Mouse (Mus musculus): ENCODE data around the gene Crhr2.

The Crhr2 gene

DNA sequence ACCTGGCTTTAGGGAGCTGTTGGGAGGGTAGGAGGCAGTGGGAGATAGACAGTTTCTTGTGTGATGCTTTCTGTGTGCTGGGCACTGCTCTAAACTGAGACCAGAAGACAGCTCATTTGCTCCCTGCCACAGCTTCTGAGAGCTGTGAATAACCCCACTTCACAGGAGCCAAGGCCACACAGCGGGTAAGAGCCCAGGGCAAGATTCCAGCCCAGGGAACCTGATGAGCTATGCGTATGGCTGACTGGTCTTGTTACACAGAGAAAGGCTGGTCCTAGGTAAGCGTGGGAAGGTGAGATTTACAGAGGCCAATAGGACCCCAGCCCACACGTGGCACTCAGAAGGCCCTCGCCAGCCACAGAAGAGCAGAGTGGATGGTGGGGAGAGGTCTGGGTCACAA is 6.2 kb downstream of the Crhr2 start:
- intact Hi-C loops (cut with DNase I): no loop called here

DNA sequence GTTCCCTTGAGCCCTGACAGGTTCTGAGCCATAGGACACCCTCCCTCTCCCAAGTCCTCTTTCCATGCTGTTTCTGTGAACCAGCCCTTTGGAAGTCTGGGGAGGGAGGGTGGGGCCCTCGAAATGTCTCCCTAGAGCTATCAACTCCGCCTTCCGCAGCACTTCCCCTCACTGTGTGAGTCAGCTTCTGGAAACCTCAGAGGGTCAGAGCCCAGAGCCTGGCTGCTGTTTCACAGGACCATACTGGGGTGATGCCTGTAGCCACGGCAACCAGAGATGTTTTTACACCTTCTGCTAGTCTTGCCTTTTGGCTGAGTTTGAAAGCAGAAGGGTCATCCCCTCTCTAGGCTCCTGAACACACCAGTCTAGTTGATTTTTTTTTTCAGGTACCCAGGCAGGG is 9.8 kb downstream of the Crhr2 start:
- intact Hi-C loops (cut with DNase I): no loop called here

DNA sequence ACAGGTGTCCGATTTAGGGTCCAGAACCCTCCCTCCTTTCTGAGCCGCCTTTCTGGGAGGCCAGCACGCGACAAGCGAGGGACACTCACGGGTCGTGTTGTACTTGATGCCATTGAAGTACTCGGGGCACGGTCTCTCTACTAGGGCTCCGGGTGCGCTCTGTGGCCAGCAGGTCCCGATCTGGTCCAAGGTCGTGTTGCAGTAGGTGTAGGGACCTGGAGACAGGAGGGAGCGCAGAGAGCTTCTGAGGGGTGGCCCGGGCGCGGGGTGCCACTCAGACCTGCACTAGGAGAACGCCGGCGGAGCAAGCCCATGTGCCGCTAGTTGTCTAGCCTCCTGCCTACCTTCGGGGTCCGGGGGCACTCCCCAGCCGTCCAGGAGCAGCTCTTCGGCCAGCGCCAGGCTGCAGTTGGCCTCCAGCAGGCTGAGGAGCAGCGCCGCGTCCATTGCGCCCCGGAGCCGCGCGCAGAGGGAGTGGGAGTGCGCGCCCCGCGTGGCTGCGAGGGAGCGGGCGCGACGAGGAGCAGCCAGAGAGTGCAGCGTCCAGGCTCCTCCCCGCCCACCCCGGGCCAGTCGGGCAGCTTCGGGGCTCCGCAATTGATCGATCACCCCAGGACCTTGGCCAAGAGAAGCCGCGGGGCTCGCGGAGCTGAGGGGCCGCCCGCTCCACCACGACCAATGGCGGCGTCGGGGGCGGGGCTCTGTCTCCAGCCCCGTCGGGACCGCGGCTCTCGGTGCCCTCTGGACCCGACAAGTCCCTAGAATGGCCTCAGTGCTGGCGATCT is 15.3 kb downstream of the Crhr2 start:
- intact Hi-C loops (cut with DNase I): no loop called here

DNA sequence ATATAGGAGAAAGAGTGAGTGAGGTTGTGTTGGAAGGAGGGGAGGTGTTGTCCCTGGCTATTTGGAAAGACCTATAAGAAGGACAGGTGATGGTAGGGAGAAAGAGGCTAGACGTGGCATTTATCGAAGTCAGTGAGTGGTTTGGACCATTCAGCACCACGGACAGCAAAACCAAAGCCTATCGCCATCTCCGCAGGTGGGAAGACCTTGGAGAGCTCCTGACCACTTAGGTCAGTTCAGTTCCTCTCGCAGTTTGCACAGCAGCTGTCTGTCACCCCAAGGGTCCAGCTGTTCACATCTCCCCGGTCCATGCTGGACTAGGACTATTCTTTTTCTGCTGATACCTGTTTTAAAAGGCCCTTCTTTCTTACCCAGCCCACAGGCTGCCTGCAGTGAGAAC is 24.5 kb downstream of the Crhr2 start:
- intact Hi-C loops (cut with DNase I): no loop called here

DNA sequence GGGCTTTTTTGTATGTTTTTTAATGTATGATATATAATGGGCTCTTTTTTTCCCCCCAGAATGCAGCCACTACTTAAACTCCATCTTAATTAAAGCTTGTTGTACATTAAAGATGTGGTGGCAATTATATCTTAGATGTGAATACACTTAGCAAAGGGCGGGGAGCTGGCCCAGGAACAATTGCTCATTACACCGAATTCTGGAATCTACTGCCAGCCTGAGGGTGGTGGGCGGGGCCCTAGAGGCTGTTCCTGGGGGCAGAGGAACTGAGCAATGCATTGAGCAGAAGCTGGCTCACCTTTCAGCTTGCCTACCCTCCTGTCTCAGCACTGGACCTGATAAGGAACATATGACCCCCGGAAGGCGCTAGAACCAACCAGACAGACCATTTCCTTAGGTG is 34.2 kb downstream of the Crhr2 start:
- intact Hi-C loops (cut with DNase I): no loop called here

DNA sequence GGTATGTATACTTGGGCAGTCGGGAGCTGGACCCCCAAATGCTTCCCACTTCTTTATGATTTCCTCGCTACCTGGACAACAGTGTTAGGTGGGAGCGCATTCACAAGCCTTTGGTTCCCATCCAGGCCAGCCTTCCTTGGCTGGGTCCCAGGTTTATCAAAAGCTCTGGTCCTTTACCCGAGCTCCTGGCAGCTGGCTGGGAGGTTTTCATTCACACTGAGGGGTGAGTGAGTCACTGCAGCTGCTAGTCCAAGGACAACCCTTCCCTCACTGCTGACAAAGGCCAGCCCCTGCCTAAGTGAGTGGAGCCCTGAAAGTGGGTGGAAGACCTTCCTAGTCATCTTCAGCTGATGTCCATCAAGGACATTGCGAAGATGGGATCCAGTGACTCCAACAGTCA is 34.8 kb downstream of the Crhr2 start:
- intact Hi-C loops (cut with DNase I): no loop called here

DNA sequence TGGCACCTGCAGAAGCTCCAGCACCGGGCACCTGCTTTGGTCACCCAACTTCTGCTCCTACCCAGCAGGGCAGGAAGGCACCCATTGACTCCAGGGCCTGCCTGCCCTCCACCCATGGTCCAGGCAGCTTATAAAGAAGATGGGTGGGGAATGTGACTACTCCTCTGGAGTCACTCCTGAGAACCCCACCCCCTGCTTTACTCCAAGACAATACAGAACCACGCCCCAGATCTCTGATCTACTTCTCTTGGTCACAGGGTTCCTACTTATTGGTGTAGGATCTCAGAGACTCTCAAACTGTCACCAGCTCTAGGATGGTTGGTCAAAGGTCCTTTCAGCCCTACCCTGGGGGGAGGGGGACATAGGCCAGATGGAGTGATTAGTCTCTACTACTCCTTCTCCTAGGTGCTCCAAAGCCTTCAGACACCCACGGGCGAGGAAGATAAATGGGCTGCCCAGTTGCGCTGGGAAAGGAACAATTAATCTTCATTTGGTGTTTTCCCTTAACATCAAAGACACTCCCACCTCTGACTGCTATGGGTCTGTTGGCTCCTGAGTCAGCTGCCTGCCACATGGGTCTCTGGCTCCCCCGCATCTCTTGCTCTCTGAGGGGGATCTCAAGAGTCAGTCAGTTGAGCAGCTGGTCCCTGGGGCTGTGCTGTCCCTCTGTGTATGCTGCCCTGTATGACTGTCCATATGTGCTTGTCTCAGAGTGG is 39.2 kb downstream of the Crhr2 start:
- intact Hi-C loops (cut with DNase I): loop anchor here (5.0 kb wide), 1 partner anchor 74 kb away; no protein-coding TSS in a partner anchor

DNA sequence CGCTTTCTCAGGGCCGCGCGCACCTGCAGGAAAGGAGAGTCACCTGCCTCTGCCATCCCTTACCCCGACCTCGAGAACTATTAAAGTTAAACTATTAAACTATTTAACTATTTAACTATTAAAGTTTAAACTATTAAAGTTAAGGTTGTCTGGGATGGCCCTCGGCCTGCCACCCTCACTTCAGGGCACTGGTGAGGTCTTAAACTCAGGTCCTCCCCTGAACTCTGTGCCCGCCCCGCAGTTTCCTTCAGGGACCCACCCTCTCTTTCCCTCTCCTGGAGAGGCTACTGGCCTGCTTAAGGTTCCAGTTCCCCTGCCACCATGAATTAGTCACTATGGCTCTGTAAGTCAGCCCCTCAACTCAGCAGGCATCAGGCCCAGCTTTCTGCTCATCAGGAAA is 41.4 kb downstream of the Crhr2 start:
- intact Hi-C loops (cut with DNase I): loop anchor here (5.0 kb wide), 1 partner anchor 76 kb away; no protein-coding TSS in a partner anchor

DNA sequence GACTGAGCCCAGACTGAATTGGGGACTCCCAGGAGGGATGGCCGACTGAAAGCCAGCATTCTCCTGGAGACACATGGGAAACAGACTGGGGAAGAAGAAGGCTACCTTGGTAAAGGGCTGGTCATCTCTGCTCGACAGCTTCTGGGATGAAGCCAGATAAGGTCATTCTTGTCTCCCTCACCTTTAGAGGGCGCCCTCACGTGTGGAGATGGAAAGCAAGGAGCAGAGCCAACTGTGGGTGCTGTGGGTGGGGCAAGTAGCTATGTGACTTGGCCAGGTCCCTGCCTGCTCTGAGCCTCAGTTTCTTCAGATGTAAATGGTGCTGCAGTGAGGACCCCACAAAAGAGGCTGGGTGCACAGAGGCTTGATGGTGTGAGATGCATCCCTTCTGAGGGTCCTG is 42.2 kb downstream of the Crhr2 start:
- intact Hi-C loops (cut with DNase I): loop anchor here (5.0 kb wide), 1 partner anchor 77 kb away; no protein-coding TSS in a partner anchor

DNA sequence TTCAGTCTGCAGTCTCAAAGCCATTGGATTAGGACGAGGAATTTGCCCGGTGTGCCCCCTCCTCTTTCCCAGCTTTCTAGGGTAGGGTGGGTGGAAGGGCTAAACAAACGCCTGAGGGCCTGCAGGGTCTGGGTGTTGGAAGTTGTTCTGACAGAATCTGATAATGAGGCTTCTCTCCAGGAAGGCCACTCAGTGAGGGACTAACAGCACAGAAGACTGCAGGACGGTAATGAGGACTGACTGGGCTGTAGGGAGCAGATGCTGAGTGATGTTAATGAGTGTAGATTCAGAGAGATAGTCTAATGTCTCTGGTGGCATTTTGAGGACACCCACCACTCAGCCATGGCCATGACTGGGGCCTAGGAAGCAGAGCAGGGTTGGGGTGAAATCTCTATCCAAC is 45.5 kb downstream of the Crhr2 start:
- intact Hi-C loops (cut with DNase I): no loop called here

DNA sequence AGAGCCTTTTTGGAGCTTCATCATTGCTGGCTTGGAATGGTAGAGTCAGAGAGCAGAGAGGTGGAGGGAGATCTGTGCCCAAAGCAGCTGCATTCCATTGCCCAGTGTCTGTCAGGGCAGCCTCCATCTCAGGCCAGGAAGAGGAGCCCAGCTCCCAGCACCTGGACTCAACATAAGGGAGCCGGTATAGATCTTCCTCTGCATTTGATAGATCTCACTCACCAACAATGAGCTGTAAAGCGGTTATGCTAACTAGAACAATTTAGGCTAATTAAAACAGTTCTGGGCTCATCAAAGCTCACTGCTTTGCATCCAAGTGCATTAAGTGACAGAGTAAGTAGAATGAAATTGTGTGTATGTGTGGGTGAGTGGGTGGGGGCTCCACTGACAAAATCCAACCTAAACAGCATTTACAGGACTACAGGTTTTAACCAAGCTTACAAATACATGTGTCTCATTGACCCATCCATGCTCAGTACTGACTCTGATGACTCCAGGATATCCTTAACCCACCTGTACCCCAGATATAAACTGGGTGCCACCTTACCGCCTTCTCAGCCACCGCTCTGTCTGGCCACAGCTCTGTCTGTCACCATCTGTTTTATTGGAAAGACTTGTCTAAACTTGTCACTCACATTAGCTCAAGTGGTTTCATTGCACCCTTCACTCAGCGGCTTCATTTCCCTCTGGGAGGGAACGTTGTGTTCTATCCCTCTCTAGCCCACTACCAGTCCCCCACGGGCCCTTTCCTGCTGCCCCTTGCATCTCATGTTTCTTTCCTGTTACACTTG is 50.4 kb downstream of the Crhr2 start:
- intact Hi-C loops (cut with DNase I): no loop called here

DNA sequence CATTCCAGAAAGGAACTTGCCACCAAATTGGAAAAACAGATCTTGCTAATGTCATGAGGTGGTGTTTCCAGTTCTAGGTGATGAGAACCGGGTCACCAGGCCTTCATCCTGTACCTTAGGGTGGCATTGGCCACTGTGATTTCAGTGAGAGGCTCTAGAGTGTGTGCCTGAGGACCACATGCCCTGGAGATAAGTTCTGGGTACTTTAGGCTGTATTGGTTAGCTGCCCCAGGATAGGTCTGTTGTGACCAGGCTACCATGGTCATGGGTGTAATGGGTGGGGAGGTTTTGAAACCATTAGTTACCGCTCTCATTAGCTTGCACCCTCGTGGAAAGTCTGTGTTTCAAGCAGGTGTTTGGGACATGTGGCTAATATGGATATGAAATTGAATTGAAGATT is 51.4 kb downstream of the Crhr2 start:
- intact Hi-C loops (cut with DNase I): no loop called here

DNA sequence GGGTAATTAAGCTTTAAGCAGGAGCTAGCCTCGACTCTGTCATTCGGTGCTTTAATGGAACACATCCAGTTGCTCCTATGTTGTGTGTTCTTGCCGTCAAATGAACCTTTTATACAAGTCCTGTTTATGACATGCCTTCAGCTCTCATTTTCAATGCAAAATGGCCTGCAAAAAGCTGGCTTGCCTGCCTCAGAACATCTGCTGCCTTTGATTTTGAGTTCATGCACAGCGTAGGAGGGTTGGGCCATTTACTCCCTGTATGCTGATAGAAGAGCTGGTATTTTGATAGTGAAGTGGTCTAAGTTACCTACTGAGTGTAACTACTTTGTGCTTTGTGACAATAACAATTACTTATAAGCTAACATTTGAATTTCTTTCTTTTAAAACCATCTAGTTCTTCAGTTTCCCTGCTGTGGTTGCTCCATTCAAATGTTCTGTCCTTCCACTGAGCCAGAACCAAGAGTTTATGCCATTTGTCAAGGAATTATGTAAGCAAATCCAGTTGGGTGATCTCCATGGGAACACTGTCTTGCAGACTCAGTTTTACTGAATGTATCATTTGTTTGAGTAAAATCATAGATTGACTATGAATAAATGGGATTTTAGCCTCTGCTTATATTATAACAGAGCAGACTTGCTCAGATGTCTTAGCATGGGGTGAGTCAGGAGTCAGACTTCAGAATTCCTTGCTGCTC is 56.1 kb downstream of the Crhr2 start:
- intact Hi-C loops (cut with DNase I): no loop called here

DNA sequence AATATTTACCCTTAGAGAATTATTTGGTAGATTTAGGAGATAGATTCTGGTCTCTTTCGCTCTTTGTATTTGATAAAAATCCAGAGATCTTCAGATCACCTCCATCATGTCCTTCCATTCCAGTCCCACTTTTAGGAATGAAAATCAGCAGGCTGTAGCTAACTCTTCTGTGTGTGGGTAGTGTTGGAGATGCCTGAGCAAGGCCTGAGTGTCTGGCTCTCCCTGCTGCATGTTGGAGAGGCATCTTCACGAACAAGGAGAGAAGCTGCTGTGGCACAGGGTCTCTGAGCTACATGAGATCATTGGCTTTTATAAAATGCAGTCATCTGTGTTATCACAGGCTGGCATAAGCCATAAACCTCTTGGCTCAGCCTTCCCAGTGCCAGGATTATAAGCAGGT is 66.9 kb downstream of the Crhr2 start:
- intact Hi-C loops (cut with DNase I): no loop called here

DNA sequence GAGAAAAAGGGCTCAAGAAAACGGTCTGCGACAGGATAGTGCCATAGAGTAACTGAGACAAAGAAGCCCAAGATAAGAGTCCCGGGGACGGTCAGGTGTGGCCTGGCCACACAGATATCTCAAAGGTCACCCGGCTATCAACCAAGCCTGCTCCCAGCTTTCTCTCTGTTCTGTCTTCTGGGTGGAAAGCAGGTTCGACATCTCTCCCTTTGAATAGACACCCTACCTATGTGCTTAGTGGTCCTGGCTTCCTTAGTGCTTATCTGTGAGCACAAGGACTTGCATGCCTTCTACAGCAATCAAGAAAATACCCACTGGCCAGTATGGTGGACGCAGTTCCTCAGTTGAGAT is 68.4 kb downstream of the Crhr2 start:
- intact Hi-C loops (cut with DNase I): no loop called here

DNA sequence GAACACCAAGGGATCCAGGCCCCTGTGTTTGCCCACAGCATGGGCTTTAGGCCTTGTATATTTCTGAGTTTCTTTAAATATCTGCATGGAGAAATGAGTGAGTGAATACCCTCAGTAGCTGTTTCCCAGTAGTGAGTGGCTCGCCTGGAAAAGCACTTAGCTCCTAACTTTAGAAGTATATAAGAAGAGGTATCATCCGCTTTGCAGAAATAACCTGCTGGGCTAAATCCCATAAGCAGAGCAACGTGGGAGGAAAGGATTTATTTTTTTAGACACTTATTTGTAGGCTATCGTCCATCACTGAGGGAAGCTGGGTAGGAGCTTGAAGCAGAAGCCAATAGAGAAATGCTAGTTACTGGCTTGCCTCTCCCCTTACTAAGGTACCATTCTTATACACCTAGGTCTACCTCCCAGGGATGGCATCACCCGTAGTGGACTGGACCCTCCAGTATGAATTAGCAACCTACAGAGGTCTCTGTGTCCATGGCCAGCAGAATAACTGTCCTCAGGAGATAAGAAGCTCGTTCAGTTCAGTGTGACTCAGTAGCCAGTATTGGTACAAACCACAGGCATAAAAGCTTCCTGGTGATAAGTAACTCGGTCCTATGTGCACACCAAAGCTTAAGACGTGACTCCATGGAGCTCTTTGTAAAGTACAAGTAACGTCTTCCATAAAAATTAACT is 68.9 kb downstream of the Crhr2 start:
- intact Hi-C loops (cut with DNase I): no loop called here

DNA sequence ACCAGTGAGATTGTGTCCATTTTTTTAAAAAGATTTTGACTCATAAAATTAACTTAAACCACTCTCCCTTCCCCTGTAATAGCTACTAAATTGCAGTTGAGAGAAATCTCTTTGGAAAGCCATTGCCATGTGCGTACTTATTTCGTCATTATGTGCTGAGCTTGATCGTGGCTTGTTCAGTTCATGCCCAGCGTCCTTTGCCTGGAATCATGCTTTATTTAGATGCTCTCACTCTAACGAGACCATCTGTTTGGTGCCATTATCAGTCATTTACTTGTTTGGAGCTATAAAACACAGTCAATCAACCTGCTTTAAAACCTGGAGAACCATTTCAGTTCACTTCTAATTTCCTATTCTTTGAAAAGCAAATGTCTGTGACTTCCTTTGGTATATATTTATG is 70.6 kb downstream of the Crhr2 start:
- intact Hi-C loops (cut with DNase I): no loop called here

DNA sequence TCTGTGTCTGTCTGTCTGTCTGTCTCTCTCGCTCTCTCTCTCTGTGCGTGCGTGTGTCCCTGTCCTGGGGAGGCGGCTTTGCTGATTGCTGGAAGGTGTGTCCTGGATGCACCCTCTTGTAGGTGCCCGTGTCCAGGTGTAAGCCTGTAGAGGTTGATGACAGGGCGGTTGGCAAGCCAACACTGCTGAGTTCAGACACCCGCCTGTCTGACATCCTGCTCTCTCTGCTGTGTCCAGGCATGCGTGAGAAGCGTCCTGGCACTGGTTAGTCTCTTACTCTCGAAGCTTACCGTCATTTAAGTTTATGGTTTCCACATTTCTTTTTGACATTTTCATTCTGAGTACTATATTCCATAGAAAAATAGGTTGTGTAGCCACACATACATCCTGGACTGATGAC is 71.5 kb downstream of the Crhr2 start:
- intact Hi-C loops (cut with DNase I): no loop called here

DNA sequence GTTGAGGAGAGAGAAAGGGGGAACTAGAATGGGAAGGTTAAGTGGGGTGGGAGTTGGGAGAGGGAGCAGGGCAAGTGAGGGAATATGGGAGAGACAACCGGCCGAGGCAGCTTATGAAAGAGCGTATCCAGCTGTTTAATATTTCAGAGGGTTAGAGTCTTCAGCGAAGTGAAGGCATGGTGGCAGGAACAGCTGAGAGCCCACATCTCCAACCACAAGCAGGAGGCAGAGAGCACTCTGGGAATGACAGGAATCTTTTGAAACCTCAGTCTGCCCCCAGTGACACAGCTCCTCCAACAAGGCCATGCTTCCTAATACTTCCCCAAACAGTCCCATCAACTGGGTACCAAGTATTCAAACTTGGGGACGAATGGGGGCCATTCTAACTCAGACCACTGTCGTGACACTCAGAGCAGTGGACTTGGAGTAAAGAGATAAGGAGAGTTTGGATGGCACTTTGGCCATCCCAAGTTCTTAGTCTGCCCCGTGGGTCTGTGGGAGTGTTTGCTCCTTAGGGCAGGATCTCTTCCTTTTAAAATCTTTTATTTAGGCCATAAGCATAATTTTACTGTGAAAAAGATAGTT is 72.5 kb downstream of the Crhr2 start:
- intact Hi-C loops (cut with DNase I): no loop called here

DNA sequence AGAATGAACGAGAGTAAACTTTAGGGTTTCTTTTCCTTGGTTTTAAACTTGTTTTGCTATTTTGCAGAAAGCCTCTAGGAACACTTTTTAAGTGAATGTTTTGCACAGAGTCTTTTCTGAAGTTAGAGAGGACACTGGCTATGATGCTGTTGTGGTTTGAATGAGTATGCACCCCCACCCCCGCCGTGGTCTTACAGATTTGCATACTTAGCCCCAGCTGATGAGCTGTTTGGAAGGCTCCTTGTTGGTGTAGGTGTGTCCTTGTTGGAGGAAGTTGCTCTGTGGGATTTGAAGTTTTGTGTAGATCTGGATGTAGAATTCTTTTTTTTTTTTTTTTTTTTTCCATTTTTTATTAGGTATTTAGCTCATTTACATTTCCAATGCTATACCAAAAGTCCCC is 75.4 kb downstream of the Crhr2 start:
- intact Hi-C loops (cut with DNase I): no loop called here

DNA sequence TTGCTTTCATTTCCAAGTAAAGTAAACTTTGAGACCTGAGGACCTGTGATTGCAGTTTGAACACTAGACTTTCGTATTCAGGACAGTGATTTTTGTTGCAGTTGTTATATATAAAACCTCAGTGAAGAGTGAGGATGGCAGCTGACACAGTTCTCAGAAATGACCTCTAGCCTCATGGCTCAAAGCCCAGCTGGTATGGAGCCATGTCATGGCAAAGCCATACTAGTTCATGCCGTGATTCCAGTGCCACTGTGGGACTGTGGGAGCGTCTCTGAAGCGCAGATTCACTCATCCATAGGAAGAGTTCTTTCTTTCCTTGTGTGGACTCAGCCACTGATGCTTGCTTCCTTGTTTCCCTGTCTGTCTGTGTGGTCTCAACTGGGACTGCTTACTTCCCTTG is 78.3 kb downstream of the Crhr2 start:
- intact Hi-C loops (cut with DNase I): no loop called here
